Mouse (Mus musculus): ENCODE measurements around the gene Ssr2. TPM values are rescaled to one million over a fixed set of nuclear protein-coding genes. Genes with fewer than 3 reads are reported as not detected.
"Not testable (repeated sequence)": the region's sequence is repeated elsewhere in the genome, so short reads cannot be mapped to it uniquely, and the experiment has no call there.

Gene Ssr2
- polyA plus RNA-seq, 1 experiment from 2014 or later, result 157 TPM

DNA sequence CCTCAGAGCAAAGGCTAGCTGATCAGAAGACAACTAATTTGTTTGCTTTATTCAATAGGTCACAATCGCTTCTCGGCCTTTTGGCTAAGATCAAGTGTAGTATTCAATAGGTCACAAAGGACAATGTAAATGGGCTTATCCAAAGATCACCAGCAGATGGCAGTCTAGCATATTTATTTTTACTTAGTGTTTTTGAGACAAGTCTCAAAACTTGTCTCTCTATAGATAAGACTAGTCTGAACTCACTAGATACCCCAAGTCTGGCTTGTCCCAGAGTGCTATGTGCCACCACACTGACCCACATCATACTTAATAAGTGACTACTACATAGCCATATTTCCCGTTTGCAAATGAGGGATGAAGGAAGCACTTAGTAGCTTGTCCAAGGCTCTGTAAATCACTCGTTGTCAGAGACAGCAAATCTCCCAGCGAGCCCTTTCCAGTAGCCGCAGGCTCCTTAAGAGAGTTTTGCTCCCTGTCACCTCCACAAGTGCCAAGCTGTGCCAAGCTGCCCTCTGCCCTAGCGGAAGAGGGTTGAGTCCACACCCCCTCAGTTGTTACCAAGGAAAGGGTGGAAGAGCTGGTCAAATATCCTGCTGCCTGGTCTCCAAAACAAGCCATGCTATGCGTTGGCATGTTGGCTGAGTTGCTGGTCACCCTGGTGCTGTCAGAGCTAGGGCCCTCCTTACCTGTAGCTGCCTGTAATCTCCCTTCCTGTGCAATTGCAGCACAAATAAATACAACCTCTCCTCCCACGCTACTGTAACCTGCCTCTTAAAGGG, 16.5 kb downstream of the Ssr2 start:
- Histone ChIP-seq H3K4me2 (0 out of 2 replicates have a peak overlapping the region, but pooled peaks have one; percentile 19), H3K36me3 (peaks cover 21% of the 10 kb centered on the region), H3K9me3 (replicated peaks) (no peaks in the 10 kb centered on the region), H3K27me3 (replicated peaks) (no peaks in the 10 kb centered on the region), H3K27ac (replicated peaks) (peak overlapping the region; percentile 54; the same call in 1 of the 2 replicates), H3K9ac (replicated peaks) (no peak overlapping the region), H3K4me1 (peaks cover 5% of the 10 kb centered on the region), H3K4me3 (replicated peaks) (no peak overlapping the region)
- ATAC-seq (ENCODE audit: low FRiP score), result peak; percentile 8; the same call in 1 of the 2 replicates
- 28% methylated on average over 9 of the region's 9 CpGs for WGBS

DNA sequence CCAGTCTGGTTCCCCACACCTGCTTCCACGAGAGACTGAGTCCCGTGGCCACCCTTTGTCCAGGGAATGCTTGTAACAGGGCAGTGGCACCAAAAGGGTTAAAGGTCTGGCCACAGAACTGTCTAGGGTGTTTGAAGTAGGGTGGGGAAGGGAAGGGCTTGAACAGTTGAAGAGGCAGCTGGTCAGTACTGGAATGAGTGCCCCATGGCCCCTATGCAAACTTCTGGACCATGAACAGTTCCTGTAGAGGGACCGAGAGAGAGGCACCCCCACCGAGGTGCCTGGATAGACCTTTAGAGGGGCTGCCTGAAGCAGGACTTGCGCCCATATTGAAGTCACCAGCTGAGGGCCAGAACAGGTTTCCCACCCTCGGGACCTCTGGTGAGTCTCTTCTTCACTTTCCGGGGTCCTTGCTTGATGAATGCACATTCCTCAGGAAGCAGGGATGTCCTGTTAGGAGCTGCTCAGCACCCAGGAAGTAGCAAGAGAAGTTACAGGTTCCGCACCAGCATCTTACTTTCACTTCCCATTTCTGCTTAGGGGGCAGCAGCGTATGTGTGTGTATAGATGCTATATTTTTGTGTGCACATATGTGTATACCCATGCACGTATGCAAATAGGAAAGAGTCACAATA, 17.4 kb downstream of the Ssr2 start:
- H3K27ac ChIP-seq (replicated peaks), result no peak overlapping the region
- H3K4me1 ChIP-seq, result peaks cover 5% of the 10 kb centered on the region
- no peak overlapping the region for H3K4me2 ChIP-seq
- no peaks in the 10 kb centered on the region for H3K9me3 ChIP-seq (replicated peaks)
- WGBS, result 76% methylated on average over 10 of the region's 10 CpGs
- ATAC-seq (ENCODE audit: low FRiP score), result no peak
- no peaks in the 10 kb centered on the region for H3K27me3 ChIP-seq (replicated peaks)
- no peak overlapping the region for H3K9ac ChIP-seq (replicated peaks)
- H3K4me3 ChIP-seq (replicated peaks), result no peak overlapping the region
- H3K36me3 ChIP-seq, result peaks cover 11% of the 10 kb centered on the region

DNA sequence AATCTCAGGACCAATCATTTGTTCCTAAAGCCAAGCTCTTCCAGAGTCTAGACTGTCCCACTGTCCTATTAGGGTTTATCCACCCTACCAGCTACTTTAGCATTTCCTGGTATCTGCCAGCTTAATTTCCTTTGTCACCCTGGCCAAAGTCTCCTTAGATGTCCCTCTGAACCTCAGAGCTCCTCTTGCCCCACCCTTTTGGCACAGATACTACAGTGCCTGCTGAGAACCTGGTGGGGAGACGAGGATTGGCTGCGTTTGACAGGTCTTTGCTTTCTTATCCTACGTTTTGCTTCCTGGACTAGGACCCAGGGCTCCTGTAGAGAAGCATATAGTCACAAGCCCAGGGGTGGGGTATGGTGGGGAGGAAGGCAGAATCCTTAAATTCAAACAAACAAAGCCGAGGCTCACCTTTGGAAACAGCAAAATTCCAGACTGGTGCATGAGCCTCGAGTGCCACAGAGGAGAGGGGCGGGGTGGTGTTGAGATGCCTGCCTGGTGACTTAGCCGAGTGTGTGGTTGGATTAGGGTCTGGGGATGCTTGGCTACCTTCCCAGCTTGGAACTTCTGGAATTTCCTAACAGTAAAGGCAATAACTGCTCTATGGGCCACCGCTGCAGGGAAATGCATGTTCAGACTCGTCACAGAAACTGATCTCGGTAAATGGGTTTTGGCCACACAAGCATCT, 18.4 kb downstream of the Ssr2 start:
- H3K4me3 ChIP-seq (replicated peaks), result no peak overlapping the region
- peaks cover 4% of the 10 kb centered on the region; the same call in 1 of the 2 replicates for H3K36me3 ChIP-seq
- no peak overlapping the region for H3K4me2 ChIP-seq
- no peak for ATAC-seq (ENCODE audit: low FRiP score)
- H3K9me3 ChIP-seq (replicated peaks), result no peaks in the 10 kb centered on the region
- peaks cover 5% of the 10 kb centered on the region for H3K4me1 ChIP-seq
- WGBS, result 69% methylated on average over 10 of the region's 10 CpGs
- no peak overlapping the region for H3K27ac ChIP-seq (replicated peaks)
- H3K27me3 ChIP-seq (replicated peaks), result no peaks in the 10 kb centered on the region
- H3K9ac ChIP-seq (replicated peaks), result no peak overlapping the region

DNA sequence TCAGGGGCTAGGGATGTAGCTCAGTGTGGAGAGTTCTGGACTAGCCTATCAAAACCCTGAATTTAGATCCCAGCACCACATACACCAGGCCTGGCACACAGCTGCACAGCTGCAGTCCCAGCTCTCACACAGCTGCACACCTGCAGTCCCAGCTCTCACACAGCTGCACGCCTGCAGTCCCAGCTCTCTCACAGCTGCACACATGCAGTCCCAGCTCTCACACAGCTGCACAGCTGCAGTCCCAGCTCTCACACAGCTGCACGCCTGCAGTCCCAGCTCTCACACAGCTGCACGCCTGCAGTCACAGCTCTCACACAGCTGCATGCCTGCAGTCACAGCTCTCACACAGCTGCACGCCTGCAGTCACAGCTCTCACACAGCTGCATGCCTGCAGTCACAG, 20.9 kb downstream of the Ssr2 start:
- not testable (repeated sequence) for H3K9ac ChIP-seq (replicated peaks); ATAC-seq (ENCODE audit: low FRiP score); H3K4me1 ChIP-seq; H3K27me3 ChIP-seq (replicated peaks); H3K4me2 ChIP-seq; H3K9me3 ChIP-seq (replicated peaks); H3K27ac ChIP-seq (replicated peaks); H3K36me3 ChIP-seq; H3K4me3 ChIP-seq (replicated peaks)
- WGBS, result 88% methylated on average over 4 of the region's 4 CpGs

DNA sequence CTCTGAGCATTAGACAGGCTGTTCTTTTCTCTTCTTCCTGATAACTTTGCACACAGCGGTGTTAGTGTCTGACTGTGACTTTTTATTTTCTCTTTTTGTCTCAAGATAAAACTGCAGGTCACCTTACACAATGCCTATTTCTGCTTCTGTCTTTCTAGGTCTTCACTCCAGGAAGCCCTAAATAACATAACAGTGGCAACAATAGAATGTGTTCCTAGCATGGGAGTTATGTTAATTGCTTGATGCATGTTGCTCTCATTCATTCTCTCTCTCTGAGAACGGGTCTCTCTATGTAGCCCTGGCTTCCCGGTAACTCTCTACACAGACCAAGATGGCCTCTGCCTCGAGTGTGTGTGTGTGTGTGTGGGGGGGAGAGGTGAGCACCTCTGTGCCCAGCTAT, 26.8 kb downstream of the Ssr2 start:
- WGBS, result 69% methylated on average over 4 of the region's 4 CpGs
- Histone ChIP-seq H3K4me2 (no peak overlapping the region), H3K4me3 (replicated peaks) (no peak overlapping the region), H3K27ac (replicated peaks) (no peak overlapping the region), H3K9me3 (replicated peaks) (no peaks in the 10 kb centered on the region), H3K36me3 (no peaks in the 10 kb centered on the region), H3K9ac (replicated peaks) (no peak overlapping the region; the same call in 1 of the 2 replicates), H3K4me1 (peaks cover 7% of the 10 kb centered on the region), H3K27me3 (replicated peaks) (no peaks in the 10 kb centered on the region)
- ATAC-seq (ENCODE audit: low FRiP score), result no peak

DNA sequence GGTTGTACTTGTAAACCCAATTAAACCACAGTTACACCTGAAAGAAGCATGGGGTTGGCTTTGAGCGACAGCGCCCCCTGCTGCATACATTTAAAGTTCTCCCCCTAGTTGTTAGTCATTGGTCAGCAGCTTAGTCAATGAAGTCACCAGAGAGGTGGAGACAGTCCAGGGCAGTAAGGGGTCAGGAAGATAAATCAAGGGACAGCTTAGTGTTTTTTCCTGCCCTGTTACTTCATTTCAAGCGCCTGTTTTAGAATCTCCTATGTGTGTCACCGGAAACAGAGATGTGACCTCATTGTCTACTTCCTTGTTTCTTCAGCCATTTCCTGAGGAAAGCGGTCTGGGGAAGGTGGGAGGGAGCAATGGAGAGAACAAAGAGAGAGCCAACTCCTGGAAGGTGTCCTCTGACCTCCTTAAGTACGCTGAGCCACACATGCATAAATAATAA, 28.1 kb downstream of the Ssr2 start:
- Histone ChIP-seq H3K27ac (replicated peaks) (no peak overlapping the region), H3K36me3 (no peaks in the 10 kb centered on the region), H3K27me3 (replicated peaks) (no peaks in the 10 kb centered on the region), H3K9ac (replicated peaks) (no peak overlapping the region), H3K9me3 (replicated peaks) (no peaks in the 10 kb centered on the region), H3K4me3 (replicated peaks) (no peak overlapping the region), H3K4me1 (peaks cover 13% of the 10 kb centered on the region), H3K4me2 (no peak overlapping the region)
- 26% methylated on average over 6 of the region's 6 CpGs for WGBS
- ATAC-seq (ENCODE audit: low FRiP score), result no peak

DNA sequence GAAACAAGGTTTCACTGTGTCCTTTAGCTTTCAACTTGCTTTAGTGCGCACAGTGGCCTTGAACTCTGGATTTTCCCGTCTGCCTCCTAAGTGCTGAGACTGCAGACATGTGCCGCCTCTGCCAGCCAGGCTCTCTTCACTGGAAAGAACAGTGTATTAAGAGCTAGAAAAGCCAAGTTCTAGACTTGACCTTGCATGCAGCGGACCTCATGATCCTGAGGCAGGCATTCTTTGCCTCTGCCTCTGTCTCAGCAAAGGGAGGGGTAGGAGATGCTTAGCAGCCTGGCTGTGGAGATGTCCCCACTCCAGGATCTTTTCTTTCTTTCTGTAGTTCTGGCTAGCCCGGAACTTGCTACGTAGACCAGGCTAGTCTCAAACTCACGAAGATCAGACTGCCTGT, 29.2 kb downstream of the Ssr2 start:
- Histone ChIP-seq H3K4me2 (no peak overlapping the region), H3K36me3 (no peaks in the 10 kb centered on the region), H3K27ac (replicated peaks) (no peak overlapping the region), H3K9ac (replicated peaks) (no peak overlapping the region), H3K27me3 (replicated peaks) (no peaks in the 10 kb centered on the region), H3K9me3 (replicated peaks) (no peaks in the 10 kb centered on the region), H3K4me3 (replicated peaks) (no peak overlapping the region), H3K4me1 (peaks cover 13% of the 10 kb centered on the region)
- no peak for ATAC-seq (ENCODE audit: low FRiP score)
- 94% methylated on average over 7 of the region's 7 CpGs for WGBS

DNA sequence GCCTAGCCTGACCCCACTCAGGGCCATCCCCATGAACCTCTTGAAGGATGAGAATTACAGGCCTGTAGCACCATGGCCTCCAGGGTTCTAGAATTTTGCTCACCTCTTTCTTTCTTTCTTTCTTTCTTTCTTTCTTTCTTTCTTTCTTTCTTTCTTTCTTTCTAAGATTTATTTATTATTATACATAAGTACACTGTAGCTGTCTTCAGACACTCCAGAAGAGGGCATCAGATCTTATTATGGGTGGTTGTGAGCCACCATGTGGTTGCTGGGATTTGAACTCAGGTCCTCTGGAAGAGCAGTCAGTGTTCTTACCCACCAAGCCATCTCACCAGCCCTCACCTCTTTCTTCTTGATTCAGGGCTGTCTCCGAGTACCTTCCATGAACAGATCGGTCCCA, 30.0 kb downstream of the Ssr2 start, which contains the start of gene Arhgef2:
TSS of gene Arhgef2 (plus strand) at position 301 of the 400 bp plus-strand sequence.
- not testable (repeated sequence) for H3K27me3 ChIP-seq (replicated peaks); H3K36me3 ChIP-seq; ATAC-seq (ENCODE audit: low FRiP score); H3K27ac ChIP-seq (replicated peaks); H3K4me3 ChIP-seq (replicated peaks); H3K4me2 ChIP-seq; H3K9ac ChIP-seq (replicated peaks); H3K9me3 ChIP-seq (replicated peaks)
- 85% methylated on average over 2 of the region's 2 CpGs for WGBS
- H3K4me1 ChIP-seq, result peaks cover 13% of the 10 kb centered on the region

DNA sequence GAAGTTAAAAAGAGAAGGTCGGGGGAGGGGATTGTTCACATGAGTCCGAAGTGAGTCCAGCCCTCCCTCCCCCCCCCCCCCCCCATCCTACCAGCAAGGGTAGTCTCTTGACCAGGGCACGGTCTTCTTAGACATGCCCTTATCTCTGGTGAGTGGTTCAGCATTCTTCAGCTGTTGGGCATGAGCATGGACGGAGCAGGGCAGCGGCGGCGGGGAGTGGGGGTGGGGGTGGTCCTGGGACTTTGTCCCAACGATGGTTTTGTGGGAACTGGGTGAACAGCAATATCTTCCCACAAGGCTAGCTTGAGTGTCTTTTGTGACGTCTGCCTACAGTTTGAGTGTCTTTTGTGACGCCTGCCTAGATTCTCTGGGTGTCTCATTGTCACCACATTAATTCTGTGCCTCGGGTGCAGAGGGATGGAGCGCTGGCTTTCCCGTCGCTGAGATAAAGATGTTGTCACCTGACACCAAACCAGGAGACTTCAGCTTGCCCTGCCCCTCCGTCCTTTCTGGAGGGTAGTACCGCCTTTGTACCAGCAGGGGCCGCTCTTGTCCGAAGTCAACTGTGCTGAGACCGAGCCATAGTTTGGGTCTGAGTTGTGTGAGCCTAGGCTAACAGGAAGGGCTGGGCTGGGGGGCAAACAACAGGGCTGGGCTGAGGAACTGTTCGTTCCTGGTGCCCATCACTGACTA, 31.5 kb downstream of the Ssr2 start:
- Histone ChIP-seq H3K9ac (replicated peaks) (peak overlapping the region; percentile 53), H3K4me2 (peak overlapping the region; percentile 61), H3K9me3 (replicated peaks) (no peaks in the 10 kb centered on the region), H3K4me3 (replicated peaks) (peak overlapping the region; percentile 25), H3K4me1 (peaks cover 13% of the 10 kb centered on the region), H3K27me3 (replicated peaks) (no peaks in the 10 kb centered on the region), H3K27ac (replicated peaks) (no peak overlapping the region), H3K36me3 (no peaks in the 10 kb centered on the region)
- WGBS, result under 1% methylated on average over 15 of the region's 20 CpGs
- ATAC-seq (ENCODE audit: low FRiP score), result peak; percentile 92

DNA sequence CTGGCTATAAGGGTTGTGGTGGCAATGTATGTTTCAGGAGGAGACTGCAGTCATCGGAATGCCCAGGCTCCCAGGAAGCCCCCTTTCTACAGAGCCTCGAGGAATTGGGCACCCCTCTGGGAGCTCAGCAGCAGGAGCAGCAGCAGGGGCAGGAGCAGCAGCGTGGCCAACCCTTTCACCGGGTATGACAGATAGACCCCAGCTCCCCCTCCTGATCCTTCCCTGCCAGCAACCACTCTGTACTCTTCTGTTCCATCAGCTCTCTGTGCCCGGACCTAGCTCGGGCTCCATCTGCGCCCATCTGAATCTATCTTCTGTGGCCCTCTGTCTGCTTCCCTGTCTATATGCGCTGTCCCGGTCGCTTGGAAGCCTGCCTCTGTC, 32.1 kb downstream of the Ssr2 start:
- H3K36me3 ChIP-seq, result no peaks in the 10 kb centered on the region
- no peak overlapping the region for H3K27ac ChIP-seq (replicated peaks)
- WGBS, result 21% methylated on average over 10 of the region's 10 CpGs
- no peaks in the 10 kb centered on the region for H3K27me3 ChIP-seq (replicated peaks)
- peak overlapping the region; percentile 61 for H3K4me2 ChIP-seq
- ATAC-seq (ENCODE audit: low FRiP score), result peak; percentile 29; the same call in 1 of the 2 replicates
- no peaks in the 10 kb centered on the region for H3K9me3 ChIP-seq (replicated peaks)
- no peak overlapping the region; the same call in 1 of the 2 replicates for H3K9ac ChIP-seq (replicated peaks)
- H3K4me1 ChIP-seq, result peaks cover 13% of the 10 kb centered on the region
- peak overlapping the region; percentile 25 for H3K4me3 ChIP-seq (replicated peaks)

DNA sequence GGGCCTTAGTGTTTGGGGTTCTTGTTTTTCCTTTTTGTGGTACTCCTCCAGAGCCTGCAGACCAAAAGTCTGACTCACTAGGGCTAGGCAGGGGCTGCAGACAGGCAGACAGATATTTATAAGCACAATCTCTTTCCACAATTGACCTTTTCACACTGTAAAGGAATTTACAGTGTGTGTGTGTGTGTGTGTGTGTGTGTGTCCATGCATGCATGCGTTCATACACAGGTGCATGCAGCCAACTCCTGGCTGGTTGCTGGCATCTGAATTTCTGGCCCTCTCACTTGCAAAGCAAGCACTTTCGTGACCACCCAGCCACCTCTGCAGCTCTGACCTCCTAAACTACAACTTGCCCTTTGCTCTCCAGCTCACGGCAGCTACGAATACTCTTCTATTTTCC, 33.4 kb downstream of the Ssr2 start:
- Histone ChIP-seq H3K4me2 (no peak overlapping the region), H3K27me3 (replicated peaks) (no peaks in the 10 kb centered on the region), H3K9ac (replicated peaks) (no peak overlapping the region), H3K27ac (replicated peaks) (no peak overlapping the region), H3K36me3 (no peaks in the 10 kb centered on the region), H3K9me3 (replicated peaks) (no peaks in the 10 kb centered on the region), H3K4me3 (replicated peaks) (no peak overlapping the region), H3K4me1 (peaks cover 13% of the 10 kb centered on the region)
- WGBS, result 83% methylated on average over 4 of the region's 4 CpGs
- ATAC-seq (ENCODE audit: low FRiP score), result no peak
